Mouse (Mus musculus) regulatory T cell (primary cell): ENCODE data around the gene Ptma.
"Not testable (repeated sequence)": the region's sequence is repeated elsewhere in the genome, so short reads cannot be mapped to it uniquely, and the experiment has no call there.

ENCODE experiments used
- in situ Hi-C: fragments of 300-600 bp; cut with MboI, MseI; formaldehyde crosslinking; loops from one replicate; pipeline ENCODE4 v1.15.1; 2025; ENCODE audit warnings: high pct_unique_total_duplicates

Ptma gene

DNA sequence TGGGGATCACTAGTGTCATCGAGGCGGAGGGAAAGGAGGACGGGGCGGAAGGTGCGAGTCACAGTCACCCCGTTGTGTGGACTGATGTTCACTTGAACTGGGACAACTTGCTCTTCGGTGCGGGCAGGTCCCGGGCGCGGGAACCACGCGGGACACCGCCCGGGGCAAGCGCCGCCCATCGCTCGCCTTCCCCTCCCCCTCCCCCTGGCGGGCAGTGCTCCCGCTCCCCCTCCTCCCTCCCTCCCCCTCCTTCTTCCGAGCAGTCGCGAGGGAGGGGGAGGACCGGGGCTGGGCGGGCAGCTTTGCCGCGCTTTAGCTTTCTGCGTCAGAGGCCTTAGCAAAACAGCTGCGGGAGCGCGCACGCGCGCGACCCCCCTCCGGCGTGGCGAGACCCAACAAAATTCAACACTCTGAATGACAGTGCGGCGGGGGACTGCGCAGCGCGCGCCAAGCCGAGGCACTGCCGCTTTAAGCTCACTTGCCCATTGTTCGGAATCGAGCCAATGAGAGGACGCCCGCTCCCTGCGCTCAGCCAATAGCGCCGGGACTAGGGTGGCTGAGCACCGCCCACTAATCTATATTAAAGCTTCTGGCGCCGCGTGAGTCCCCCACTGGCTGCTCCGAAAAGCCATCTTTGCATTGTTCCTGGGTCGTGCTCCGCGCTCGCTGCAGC is at the start of gene Ptma:
TSS of gene Ptma (plus strand) at position 611 of the 673 bp plus-strand sequence.
- in situ Hi-C loops: no loop called here

GRCm38 (mm10) chr1:86477738-86478285 is 48.7 kb upstream of the Ptma start:
- in situ Hi-C loops: loop anchor here (5.0 to 10.0 kb wide), 2 partner anchors 36 to 557 kb away; no protein-coding TSS in a partner anchor

DNA sequence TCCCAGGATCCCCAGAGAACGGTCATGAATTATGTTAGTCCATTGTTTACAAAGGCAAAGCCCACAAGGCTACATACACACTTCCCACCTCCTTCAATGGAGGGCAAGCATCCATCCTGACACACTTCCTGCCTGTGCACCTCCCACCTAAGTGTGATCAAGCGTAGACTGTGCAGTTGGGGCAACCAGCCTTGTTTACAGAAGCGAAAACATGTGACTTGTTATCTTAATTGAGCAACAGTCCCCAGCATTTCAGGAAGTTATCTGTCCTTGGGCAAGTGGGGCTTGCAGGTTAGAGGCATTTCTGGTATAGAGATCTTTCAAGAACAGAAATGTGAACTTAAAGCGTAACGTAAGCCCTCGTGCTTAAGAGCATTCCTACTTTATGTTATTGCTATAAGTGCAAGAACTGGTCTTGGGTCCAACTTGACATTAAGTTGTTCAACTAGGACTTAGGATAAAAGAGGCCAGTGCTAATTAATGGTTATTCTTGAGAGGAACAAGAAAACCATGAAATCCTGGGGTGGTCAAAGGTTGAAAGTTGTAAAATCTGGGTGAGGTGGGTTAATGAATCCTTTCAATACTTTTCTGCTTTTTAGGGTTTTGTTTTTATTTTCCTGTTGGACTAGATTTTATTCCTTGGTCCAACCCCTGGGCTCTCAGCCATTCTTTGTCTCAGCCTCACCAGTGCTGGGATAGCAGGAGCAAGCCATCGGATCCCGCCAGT is 47.3 kb upstream of the Ptma start:
- in situ Hi-C loops: loop anchor here (5.0 to 10.0 kb wide), 2 partner anchors 37 to 556 kb away; no protein-coding TSS in a partner anchor

DNA sequence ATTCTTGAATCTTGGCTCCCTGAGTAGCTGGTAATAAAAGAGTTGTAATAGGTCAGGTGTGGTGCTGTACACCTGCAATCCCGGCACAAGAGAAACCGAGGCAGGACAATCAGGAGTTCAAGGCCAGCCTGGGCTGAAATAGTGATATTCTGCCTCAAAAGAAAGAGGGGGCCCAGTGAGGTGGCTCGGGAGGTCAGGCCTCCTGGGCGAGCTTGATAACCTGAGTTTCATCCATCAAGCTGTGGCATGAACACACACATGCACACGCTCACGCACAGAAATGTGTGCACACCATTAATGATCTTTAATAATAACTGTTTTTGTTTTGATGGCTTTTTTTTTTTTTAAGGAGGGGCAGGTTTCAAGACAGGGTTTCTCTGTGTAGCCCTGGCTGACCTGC is 46.2 kb upstream of the Ptma start:
- in situ Hi-C loops: no loop called here

DNA sequence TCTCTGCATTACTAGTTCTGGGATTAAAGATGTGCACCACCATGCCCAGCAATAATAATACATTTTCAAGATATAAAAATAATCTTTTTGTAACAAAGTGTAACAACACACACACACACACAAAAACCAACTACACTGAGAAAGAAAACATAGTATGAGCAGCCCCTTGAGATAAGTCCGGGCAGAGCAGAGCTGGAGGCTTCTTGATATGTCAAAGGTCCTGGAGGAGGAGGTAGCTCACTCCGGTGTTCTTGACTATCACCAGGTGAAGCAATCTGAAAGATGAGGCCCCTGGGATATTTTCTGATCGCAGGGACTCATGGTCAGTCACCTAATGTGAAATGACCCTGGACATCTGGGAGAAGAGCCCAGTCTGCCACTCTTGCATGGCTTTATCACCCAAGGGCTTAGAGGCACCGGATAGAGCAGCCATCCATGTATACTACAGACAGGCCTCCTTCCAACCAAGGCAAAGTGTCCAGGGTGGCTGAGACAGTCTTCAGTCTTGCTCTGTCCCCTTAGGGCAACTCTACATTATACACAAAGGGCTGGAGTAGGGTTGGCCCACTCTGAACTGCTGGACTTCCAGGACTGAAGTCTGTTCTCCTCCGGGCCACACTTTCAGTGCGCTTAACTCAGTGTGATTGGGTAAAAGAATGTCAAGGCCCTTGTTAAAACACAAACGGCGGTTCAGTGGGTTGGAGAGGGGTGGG is 45.6 kb upstream of the Ptma start:
- in situ Hi-C loops: no loop called here

GRCm38 (mm10) chr1:86481468-86481867 is 45.1 kb upstream of the Ptma start:
- in situ Hi-C loops: no loop called here

- in situ Hi-C loops: no loop called here
These were observed 44.2 kb upstream of the Ptma start for GRCm38 (mm10) chr1:86482288-86482687.

- in situ Hi-C loops: no loop called here
These were observed 43.8 kb upstream of the Ptma start for GRCm38 (mm10) chr1:86482761-86483160.

GRCm38 (mm10) chr1:86485346-86485745 is 41.2 kb upstream of the Ptma start:
- in situ Hi-C loops: no loop called here

DNA sequence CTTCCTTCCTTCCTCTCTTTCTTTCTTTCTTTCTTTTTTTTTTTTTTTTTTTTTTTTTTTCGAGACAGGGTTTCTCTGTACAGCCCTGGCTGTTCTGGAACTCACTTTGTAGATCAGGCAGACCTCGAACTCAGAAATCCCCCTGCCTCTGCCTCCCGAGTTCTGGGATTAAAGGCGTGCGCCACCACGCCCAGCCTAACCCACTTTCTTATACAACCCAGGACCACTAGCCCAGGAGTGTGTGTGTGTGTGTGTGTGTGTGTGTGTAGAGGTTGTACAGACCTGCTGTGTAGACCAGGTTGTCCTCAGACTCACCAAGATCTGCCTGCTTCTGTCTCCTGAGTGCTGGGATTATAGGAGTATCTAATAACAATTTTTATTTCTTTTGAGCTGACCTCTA is 40.7 kb upstream of the Ptma start:
- in situ Hi-C loops: not testable (repeated sequence)

- in situ Hi-C loops: no loop called here
These were observed 39.7 kb upstream of the Ptma start for GRCm38 (mm10) chr1:86486703-86487294.

DNA sequence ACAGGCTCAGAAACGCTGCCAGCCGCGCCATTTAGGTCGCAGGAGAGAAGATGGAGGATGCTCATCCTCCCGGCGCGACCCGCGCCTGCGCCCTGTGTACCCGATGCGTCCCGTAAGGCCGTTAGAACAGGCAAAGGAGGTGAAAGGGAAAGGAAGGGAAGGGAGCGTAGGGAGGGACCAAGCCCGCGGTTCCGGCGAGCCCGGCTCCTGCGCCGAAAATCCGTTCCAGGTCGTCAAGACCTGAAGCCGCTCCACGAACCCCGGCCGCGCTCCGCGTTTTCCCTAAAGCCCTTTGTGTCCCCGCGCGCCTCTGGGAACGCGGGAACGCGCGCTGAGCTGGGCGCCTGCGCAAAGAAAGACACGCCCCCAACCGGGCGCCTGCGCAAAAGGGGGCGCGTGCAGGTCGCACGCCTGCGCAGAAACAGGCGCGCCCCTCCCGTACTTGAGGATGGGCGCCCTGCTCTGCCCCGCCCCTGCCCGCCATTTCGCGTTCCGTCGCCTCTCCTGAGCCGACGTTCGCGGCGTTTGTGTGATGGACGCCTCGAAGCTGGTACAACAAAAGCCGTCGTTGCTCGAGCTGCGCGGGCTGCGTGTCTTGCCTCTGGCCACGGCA is 39.1 kb upstream of the Ptma start:
- in situ Hi-C loops: no loop called here

GRCm38 (mm10) chr1:86487908-86488314 is 38.6 kb upstream of the Ptma start:
- in situ Hi-C loops: no loop called here

DNA sequence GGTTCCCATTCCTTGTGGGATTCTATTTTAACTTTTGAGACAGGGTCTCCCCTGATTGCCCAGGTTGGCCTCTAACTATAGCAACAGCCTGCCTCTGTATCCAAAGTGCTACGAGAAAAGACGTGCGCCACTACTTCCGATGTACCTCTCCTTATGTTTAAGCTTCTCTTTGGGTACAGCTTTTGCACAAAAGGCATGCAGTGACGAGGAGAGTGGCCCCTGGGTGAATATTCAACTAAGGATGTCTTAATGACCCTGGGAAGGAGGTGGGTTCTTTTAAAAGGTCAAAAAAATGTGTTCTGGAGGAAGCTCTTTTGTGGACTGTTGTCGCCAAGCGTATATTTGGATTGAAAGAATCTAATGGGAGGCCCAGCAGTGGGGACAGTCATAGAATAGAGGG is 38.2 kb upstream of the Ptma start:
- in situ Hi-C loops: no loop called here

DNA sequence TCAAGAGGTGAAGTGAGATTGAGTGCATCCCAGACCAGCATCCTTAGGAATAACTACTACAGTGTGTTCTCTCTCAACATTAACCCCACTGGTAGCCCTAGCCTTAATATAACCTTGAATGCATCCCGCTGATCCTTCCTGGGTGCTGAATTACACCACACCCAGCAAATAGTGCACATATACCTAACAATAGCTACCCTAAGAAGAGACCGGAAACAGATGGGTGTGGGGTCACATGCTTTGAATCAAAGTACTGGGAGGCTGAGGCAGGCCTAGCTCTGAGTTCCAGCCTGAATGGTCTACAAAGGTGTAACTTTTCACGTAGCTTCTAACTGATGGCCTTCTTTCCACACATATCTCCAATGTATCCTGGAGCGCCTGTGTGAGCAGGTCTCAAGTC is 37.8 kb upstream of the Ptma start:
- in situ Hi-C loops: no loop called here

DNA sequence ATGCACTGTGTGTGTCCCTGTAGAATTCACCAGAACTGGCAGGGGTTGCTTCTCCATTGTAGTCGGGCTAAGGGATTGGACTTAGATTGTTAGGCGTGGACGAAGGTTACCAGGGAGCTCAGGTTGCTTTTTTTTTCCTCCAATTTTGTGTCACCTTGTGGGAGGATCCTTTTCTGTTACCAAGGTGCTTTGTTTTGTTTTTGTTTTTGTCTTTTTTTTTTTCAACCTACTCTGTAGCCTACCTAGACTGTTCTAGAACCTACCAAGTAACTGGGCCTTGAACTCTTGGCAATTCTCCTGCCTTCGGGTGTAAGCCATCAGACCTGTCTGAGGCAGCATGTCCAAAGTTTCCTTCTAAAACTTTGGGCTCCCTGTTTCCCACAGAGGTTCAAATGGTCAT is 36.6 kb upstream of the Ptma start:
- in situ Hi-C loops: no loop called here

DNA sequence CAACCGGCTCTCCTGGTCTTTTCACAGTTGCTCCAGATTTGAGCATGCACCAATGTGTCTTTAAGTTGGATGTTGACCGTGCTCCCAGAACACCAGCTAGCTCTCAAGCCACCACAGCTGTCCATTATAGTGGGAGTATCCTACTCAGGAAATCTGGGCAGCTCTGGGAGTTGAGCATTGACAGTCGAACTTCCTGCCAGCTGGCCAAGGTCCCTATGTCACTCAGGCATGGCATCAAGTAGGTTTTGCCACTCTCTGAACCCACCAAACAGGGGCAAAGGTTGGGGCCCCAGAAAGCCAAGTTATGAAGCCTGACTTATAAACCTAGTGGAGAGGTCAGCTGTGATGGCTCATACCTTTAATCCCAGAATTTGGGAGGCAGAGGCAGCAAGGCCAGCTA is 35.8 kb upstream of the Ptma start:
- in situ Hi-C loops: no loop called here

DNA sequence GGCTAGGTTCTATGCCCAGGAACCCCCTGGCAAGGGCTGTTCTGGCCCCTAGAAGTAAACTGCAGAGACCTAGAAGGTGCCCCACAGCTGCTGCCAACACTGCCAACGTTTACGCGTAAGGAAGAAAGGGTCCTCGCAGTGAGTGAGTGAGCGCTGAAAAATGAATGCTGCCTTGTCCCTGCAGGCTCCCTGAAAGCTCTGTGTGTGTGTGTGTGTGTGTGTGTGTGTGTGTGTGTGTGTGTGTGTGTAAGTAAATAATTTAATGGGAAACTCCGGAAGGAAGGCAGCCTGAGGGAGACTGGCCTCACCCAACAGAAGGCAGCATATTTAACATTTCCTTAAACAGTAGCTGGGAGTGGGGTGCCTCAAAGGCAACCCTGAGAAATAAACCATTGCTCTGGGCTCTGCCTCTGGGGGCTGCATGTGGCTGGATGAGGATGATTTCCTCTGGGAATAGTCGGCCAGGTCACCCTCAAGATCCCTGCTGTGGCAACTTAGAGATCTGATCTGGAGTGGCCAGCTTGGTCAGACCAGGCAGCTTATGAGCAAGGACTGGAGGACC is 34.9 kb upstream of the Ptma start:
- in situ Hi-C loops: no loop called here

DNA sequence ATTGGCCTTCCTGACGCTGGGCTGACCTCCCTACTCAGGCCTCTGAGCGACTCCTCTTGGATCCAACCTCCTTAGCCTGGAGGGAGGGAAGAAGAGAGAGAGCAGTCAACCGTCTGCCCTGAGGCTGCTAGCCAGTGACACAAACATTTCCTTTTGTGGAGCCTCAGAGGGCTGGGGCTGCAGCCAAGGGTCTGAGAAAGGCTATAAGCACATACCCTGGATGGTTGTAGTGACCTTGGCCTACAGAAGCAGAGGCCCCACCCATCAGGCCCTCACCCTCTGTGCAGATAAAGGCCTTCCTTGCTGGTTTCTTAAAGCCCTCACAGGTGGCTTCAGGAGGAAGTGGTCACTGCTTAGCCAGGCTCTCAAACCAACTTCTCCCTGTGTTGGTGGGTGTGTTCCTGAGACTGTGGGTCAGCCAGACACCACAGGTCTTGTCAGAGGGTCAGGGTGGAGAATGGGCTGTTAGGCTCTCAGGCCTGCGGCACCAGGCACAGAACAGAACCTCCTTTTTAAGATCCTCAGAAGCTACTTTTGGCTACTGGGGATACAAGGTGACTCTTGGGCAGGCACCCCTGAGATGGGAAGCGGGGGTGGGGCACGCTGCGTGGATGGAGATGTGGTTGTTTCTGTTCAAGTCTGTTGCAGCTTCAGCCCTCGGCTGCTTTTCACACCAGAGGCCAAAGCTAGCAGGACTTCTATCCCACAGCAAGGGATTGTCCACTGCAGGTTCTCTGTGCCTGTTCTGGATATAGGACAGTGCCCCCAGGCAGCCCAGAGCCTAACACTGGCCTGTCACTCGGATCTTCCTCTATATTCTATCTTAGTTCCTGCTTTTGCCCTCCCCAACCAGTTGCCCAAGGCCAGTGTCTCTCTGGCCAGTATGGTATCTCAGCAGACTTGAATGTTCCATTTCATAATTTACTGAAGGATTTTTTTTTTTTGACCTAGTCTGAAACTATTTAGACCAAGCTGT is 34.1 kb upstream of the Ptma start:
- in situ Hi-C loops: no loop called here

DNA sequence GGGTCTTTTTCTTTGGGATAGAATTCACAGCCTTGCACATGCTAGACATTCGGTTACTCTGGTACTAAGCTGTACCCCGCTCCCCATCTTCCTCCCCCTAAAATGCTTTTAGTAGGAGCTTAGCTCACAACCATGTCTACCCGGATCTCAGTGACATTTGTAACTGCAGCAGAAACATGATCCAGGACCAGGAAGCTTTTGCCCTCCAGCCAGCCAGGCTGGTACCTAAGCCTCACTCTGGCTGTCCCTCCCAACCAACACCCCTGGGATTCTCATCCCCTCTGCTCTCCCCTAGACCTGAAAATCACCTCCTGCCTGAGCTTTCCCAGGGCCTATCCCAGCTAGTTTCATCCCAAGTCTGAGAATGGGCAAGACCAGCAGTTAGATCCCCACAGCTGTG is 32.7 kb upstream of the Ptma start:
- in situ Hi-C loops: no loop called here
